38 mouse cellular contexts compared by ENCODE assay signal in genomic region chr19:10943955-10944354, GRCm38 (mm10). TPM values are rescaled to one million over a fixed set of nuclear protein-coding genes. Genes with fewer than 3 reads are reported as not detected.
A peak's percentile ranks its signal among the peaks of the same experiment; 100 is the strongest.
DNase-seq lines count a peak whose midpoint lies in the region; ATAC-seq and TF ChIP-seq lines count a peak whose summit lies in the region.
"Had no signal": no experiment of that assay in that cellular context is flagged by ENCODE, and none has a peak within 500 bp of the region (broad histone marks: within the 10 kb centered on the region; RNA-seq: fewer than 3 reads in every experiment).

No protein-coding gene starts in this region.

- DNase-seq in lung, postnatal 36 days = peak; percentile 40
- no peak for DNase-seq in lung, adult 2 months
- no peak for DNase-seq in frontal cortex, postnatal 36 days (ENCODE audit: low spot score in 2 of 2)
- no peak for DNase-seq in urinary bladder, postnatal 25 days (ENCODE audit: low spot score)
- DNase-seq: adrenal gland, postnatal 10 days; cerebellum, adult 11 months; cerebellum, adult 9-10 months; gastrocnemius, adult 2 months; heart, postnatal 14 days; kidney, adult 11 months; kidney, postnatal 14 days; layer of hippocampus, adult 9-11 months; spleen, adult 18-20 months; thymus, adult 2 months; thymus, postnatal 4 days had no signal

- H3K4me3 ChIP-seq in lung, adult 2 months (replicated peaks; ENCODE audit: extremely low read depth, low read depth, low read length) = no peak overlapping the region
- H3K4me3 ChIP-seq: embryonic facial prominence, embryonic 13.5 days; forebrain, embryonic 10.5 days; forebrain, embryonic 15.5 days; gastrocnemius, adult 2 months; hindbrain, embryonic 10.5 days; hindbrain, embryonic 15.5 days; limb, embryonic 12.5 days; lung, embryonic 15.5 days; midbrain, embryonic 12.5 days had no signal

- TF ChIP-seq CTCF in lung, adult 2 months (IDR thresholded peaks at IDR 0.05; ENCODE audit: insufficient read depth, low read length) = no peak

- peak; percentile 15; the same call in 1 of the 2 replicates for ATAC-seq in common myeloid progenitor, adult 5-6 weeks (replicated peaks; ENCODE audit: low read depth, poor library complexity, severe bottlenecking)
- 0 out of 2 replicates have a peak, but pooled peaks have one; percentile 13 for ATAC-seq in monocyte, adult 5-6 weeks (replicated peaks; ENCODE audit: insufficient number of reproducible peaks, low FRiP score, low TSS enrichment, poor library complexity, severe bottlenecking)
- ATAC-seq: forebrain, embryonic 15.5 days; inflammation-experienced regulatory T-cells, adult 6 months; Patski had no signal

- WGBS in lung, adult 2 months = 72% methylated on average over 3 of the region's 3 CpGs

- H3K4me1 ChIP-seq in lung, adult 2 months (ENCODE audit: control insufficient read depth, insufficient read depth, low read length) = peaks cover 11% of the 10 kb centered on the region

- no peak for TF ChIP-seq POLR2A in lung, adult 2 months (IDR thresholded peaks at IDR 0.05; ENCODE audit: borderline replicate concordance, extremely low read depth, low read depth, low read length)

RNA-seq across cellular contexts. Expression of gene Ccdc86, which starts 5.1 kb away (rescaled TPM):
- 3.9 and 4.7 TPM in 2 replicates for polyA plus RNA-seq in lung, adult 2 months (2012; rRNA removed)
- 13.9 and 21.4 TPM in 2 replicates for total RNA-seq in common myeloid progenitor, adult 5-6 weeks (2017)
- total RNA-seq in monocyte, adult 5-6 weeks (2017) = 15.3 to 26.6 TPM (median 16.1 TPM) in 3 replicates

RNA-seq across cellular contexts. Expression of gene Ptgdr2, which starts 7.0 kb away (rescaled TPM):
- 4.8 and 6.6 TPM in 2 replicates for polyA plus RNA-seq in lung, adult 2 months (2012; rRNA removed)
- total RNA-seq in common myeloid progenitor, adult 5-6 weeks (2017) = 0.23 TPM in 1 of 2 replicates, not detected in the other
- 0.75 to 1.6 TPM in 2 of 3 replicates, not detected in the other for total RNA-seq in monocyte, adult 5-6 weeks (2017)
- total RNA-seq: adrenal gland, postnatal 10 days; gastrocnemius, adult 2 months had no signal
- polyA plus RNA-seq: hindbrain, embryonic 10.5 days; kidney, embryonic 14.5 days; liver, embryonic 11.5 days had no signal

RNA-seq across cellular contexts. Expression of gene Zp1, which starts 23.5 kb away (rescaled TPM):
- polyA plus RNA-seq in lung, adult 2 months (2012; rRNA removed) = 0.21 and 0.33 TPM in 2 replicates
- total RNA-seq in common myeloid progenitor, adult 5-6 weeks (2017) = not detected in 2 replicates
- not detected in 3 replicates for total RNA-seq in monocyte, adult 5-6 weeks (2017)
- total RNA-seq: adrenal gland, postnatal 10 days; gastrocnemius, adult 2 months; heart, postnatal 14 days; left cerebral cortex, adult 18-20 months; left cerebral cortex, postnatal 25 days; MEL had no signal
- polyA plus RNA-seq: embryonic facial prominence, embryonic 13.5 days; forebrain, embryonic 10.5 days; gonadal fat pad, adult 2 months; heart, embryonic 14.5 days; inflammation-experienced regulatory T-cells, adult 6 months; kidney, embryonic 14.5 days; limb, embryonic 12.5 days; liver, embryonic 11.5 days; lung, embryonic 15.5 days; midbrain, embryonic 12.5 days; neural tube, embryonic 14.5 days had no signal

RNA-seq across cellular contexts. Expression of gene Ms4a10, which starts 30.5 kb away (rescaled TPM):
- polyA plus RNA-seq in lung, adult 2 months (2012; rRNA removed) = not detected in 2 replicates
- total RNA-seq in common myeloid progenitor, adult 5-6 weeks (2017) = not detected in 2 replicates
- not detected in 3 replicates for total RNA-seq in monocyte, adult 5-6 weeks (2017)
- total RNA-seq: gastrocnemius, adult 2 months; heart, postnatal 14 days; left cerebral cortex, adult 18-20 months; left cerebral cortex, postnatal 25 days; MEL; midbrain, postnatal 0 days had no signal
- polyA plus RNA-seq: embryonic facial prominence, embryonic 13.5 days; forebrain, embryonic 10.5 days; forebrain, embryonic 15.5 days; frontal cortex, adult 2 months; heart, embryonic 14.5 days; hindbrain, embryonic 10.5 days; hindbrain, embryonic 15.5 days; inflammation-experienced regulatory T-cells, adult 6 months; kidney, embryonic 14.5 days; limb, embryonic 12.5 days; liver, embryonic 11.5 days; lung, embryonic 15.5 days; midbrain, embryonic 12.5 days; midbrain, postnatal 0 days; neural tube, embryonic 14.5 days; Patski; stomach, postnatal 0 days had no signal

RNA-seq across cellular contexts. Expression of gene Prpf19, which starts 48.9 kb away (rescaled TPM):
- 159 and 186 TPM in 2 replicates for polyA plus RNA-seq in lung, adult 2 months (2012; rRNA removed)
- total RNA-seq in common myeloid progenitor, adult 5-6 weeks (2017) = 121 and 140 TPM in 2 replicates
- 74.0 to 103 TPM (median 96.6 TPM) in 3 replicates for total RNA-seq in monocyte, adult 5-6 weeks (2017)
